Mouse (Mus musculus) cerebellum, adult 2 months (tissue): ENCODE results near the gene Tcte1. TPM values are rescaled to one million over a fixed set of nuclear protein-coding genes. Genes with fewer than 3 reads are reported as not detected.

Source experiments
- DNase-seq, 2 experiments: peaks; one replicate each; pipeline ENCODE4 v3.0.0; 2021
- H3K27ac ChIP-seq: fragments of 200-500 bp; 2 replicates; pipeline ENCODE4 v1.5.1; 2012; ENCODE audit warnings: low read length, control low read depth, inconsistent platforms; ENCODE audit not compliant: insufficient read depth
- H3K27me3 ChIP-seq: fragments of 200-500 bp; 2 replicates; pipeline ENCODE4 v1.6.1; 2012; ENCODE audit warnings: inconsistent platforms, mild to moderate bottlenecking, low read length, moderate library complexity; ENCODE audit not compliant: control insufficient read depth, insufficient read depth
- H3K4me1 ChIP-seq: fragments of 200-500 bp; 2 replicates; pipeline ENCODE4 v1.6.1; 2011; ENCODE audit warnings: low read length; ENCODE audit not compliant: control insufficient read depth, insufficient read depth
- H3K4me3 ChIP-seq: fragments of 200-500 bp; replicated peaks from 2 replicates; pipeline ENCODE3; 2011; ENCODE audit warnings: mild to moderate bottlenecking, low read depth, low read length, control low read depth; ENCODE audit not compliant: insufficient read depth
- CTCF ChIP-seq: fragments of 200-500 bp; IDR thresholded peaks from 2 replicates; pipeline ENCODE4 v1.5.1; 2011; ENCODE audit warnings: low read depth, mild to moderate bottlenecking, control low read depth, low read length, moderate library complexity, borderline replicate concordance; ENCODE audit not compliant: insufficient read depth
- POLR2A ChIP-seq: fragments of 200-500 bp; IDR thresholded peaks from 2 replicates; pipeline ENCODE4 v1.6.1; 2011; ENCODE audit warnings: low read length, control low read depth, borderline replicate concordance; ENCODE audit not compliant: insufficient read depth
- WGBS: fragments of 180-500 bp; shearing (Covaris S2); methylation state at CpG from one replicate; pipeline ENCODE4 v1.1.7; 2018; 5-methylcytosine and 5-hydroxymethylcytosine counted together
- polyA plus RNA-seq: library from polyadenylated mRNA; depleted of rRNA; stranded (reverse); fragments of >200 nt; gene quantifications from 2 replicates; pipeline ENCODE4 v1.2.3, GENCODE M21; 2012

Tcte1 gene
- polyA plus RNA-seq, 1 experiment = 0.61 TPM

GRCm38 (mm10) chr17:45532896-45533295 is 9.7 kb downstream of the Tcte1 start:
- 51% methylated on average over 15 of the region's 15 CpGs for WGBS
- Histone ChIP-seq H3K4me3 (no peak overlapping the region), H3K27me3 (no peaks in the 10 kb centered on the region), H3K4me1 (peaks cover 23% of the 10 kb centered on the region), H3K27ac (no peak overlapping the region)
- TF ChIP-seq POLR2A = no peak
- no peak for TF ChIP-seq CTCF
- no peak for DNase-seq

GRCm38 (mm10) chr17:45536264-45536663 is 13.0 kb downstream of the Tcte1 start:
- Histone ChIP-seq H3K27ac (no peak overlapping the region), H3K4me1 (peaks cover 12% of the 10 kb centered on the region; the same call in 1 of the 2 replicates), H3K4me3 (no peak overlapping the region), H3K27me3 (no peaks in the 10 kb centered on the region)
- TF ChIP-seq CTCF (no peak), POLR2A (no peak)
- DNase-seq = no peak
- WGBS = 48% methylated on average over 5 of the region's 5 CpGs

DNA sequence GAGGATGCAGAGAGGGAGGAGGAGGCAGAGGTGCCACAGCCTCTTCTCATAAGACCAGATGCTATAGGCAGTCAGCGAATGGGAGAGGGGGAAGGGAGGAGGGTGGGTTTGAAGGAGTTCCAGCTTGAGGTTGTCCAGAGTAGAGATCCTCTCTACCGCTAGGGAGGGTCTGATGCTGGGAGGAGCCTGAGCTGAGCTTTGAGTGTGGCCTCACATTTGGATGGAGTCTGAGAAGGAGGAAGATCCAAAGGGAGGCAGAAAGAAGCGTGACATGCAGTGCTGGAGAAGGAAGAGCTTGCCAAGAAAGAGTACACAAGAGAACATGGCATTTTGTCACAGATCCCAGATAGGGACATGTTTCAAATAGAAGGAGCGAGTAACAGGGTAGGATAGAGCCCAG is 15.2 kb downstream of the Tcte1 start:
- no peak for DNase-seq
- H3K4me3 ChIP-seq = no peak overlapping the region
- no peaks in the 10 kb centered on the region for H3K27me3 ChIP-seq
- TF ChIP-seq POLR2A (no peak), CTCF (no peak)
- H3K27ac ChIP-seq = no peak overlapping the region
- WGBS = 54% methylated on average over 4 of the region's 4 CpGs
- H3K4me1 ChIP-seq = peaks cover 16% of the 10 kb centered on the region

DNA sequence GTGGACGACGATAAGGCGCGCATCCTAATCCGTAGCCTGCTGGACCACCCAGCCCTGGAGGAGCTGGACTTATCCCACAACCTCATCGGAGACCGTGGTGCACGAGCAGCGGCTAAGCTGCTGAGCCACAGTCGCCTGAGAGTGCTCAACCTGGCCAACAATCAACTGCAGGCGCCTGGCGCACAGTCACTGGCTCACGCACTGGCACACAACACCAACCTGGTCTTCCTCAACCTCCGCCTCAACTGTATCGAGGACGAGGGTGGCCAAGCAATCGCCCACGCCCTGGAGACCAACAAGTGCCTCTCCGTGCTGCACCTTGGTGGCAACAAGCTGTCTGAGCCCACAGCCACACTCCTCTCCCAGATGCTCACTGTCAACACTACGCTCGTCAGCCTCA is 16.4 kb downstream of the Tcte1 start:
- DNase-seq = no peak
- Histone ChIP-seq H3K27me3 (no peaks in the 10 kb centered on the region), H3K27ac (no peak overlapping the region), H3K4me3 (no peak overlapping the region), H3K4me1 (peaks cover 25% of the 10 kb centered on the region)
- TF ChIP-seq POLR2A (no peak), CTCF (no peak)
- WGBS = 44% methylated on average over 21 of the region's 21 CpGs

DNA sequence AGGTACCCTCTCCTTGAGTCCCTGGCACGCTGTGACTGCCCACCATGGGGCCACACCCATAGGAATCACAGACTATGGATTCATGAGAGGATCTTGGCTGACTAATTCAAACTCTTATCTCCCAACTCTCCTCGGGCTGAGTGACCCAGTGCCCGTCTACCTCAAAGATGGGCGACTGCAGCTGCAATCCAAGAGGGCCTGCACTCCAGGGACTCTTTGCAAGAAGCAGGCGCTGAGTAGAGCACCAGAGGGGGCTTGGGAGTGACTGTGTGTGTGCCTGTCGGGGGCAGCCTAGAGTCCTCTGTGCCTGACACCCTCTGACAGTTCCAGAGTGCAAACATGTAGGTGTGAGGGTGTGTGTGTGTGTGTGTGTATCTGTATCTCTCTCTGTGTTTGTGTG is 18.9 kb downstream of the Tcte1 start:
- 37% methylated on average over 6 of the region's 6 CpGs for WGBS
- no peaks in the 10 kb centered on the region for H3K27me3 ChIP-seq
- TF ChIP-seq POLR2A (no peak), CTCF (no peak)
- no peak overlapping the region for H3K27ac ChIP-seq
- H3K4me1 ChIP-seq = peaks cover 43% of the 10 kb centered on the region
- no peak for DNase-seq
- H3K4me3 ChIP-seq = no peak overlapping the region

DNA sequence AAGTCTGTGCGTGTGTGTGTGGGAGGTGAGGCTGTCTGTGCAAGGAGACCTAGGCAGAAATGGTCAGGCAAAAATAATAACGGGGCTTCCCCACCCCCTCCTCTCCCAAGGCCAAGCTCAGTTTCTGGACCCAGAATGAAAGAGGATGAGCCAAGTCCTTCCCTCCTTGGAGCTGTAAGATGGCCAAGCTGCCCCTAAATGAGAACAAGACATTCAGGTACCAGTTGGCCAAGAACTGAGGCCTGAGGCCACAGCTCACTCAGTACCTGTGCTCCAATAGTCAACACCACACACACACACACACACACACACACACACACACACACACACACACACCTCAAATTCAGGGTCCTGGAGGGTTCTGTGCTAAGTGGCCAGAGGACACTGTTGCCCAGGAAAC is 19.5 kb downstream of the Tcte1 start:
- TF ChIP-seq POLR2A (no peak), CTCF (no peak)
- 21% methylated on average over 2 of the region's 2 CpGs for WGBS
- Histone ChIP-seq H3K27ac (peak overlapping the region; percentile 17; the same call in 1 of the 2 replicates), H3K4me1 (peaks cover 43% of the 10 kb centered on the region), H3K27me3 (no peaks in the 10 kb centered on the region), H3K4me3 (no peak overlapping the region)
- peak in 1 of 2 experiments; percentile 79 for DNase-seq

DNA sequence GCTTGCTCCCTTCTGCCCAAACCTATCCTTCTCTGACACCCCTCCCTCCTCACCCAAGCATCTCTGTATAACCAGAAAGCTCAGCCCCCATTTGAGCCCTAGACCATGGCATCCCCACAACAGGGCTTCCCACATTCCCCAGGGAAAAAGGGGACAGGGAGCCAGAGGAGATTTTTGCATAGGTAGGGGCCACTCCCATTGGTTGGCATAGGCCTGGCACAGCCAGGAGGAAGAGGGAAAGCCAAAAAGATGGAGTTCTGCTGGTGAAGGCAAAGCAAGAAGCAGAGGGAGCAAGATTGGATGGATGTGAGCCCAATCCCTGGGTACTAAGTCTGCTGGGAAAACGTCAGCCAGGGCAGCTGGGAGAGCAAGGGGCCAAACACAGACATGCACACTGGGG is 19.9 kb downstream of the Tcte1 start:
- peak; percentile 46 to 62 for DNase-seq
- WGBS = 7% methylated on average over 1 of the region's 1 CpGs
- Histone ChIP-seq H3K4me3 (no peak overlapping the region), H3K27me3 (no peaks in the 10 kb centered on the region), H3K27ac (peak overlapping the region; percentile 17; the same call in 1 of the 2 replicates), H3K4me1 (peaks cover 43% of the 10 kb centered on the region)
- TF ChIP-seq CTCF = no peak
- no peak for TF ChIP-seq POLR2A

- H3K4me3 ChIP-seq = no peak overlapping the region
- no peak for TF ChIP-seq CTCF
- no peak for TF ChIP-seq POLR2A
- WGBS = 12% methylated on average over 24 of the region's 24 CpGs
- no peaks in the 10 kb centered on the region for H3K27me3 ChIP-seq
- peaks cover 43% of the 10 kb centered on the region for H3K4me1 ChIP-seq
- peak; percentile 65 to 72 for DNase-seq
- H3K27ac ChIP-seq = peak overlapping the region; percentile 18
These were observed 21.0 kb downstream of the Tcte1 start for GRCm38 (mm10) chr17:45544001-45544872.
